Mouse (Mus musculus): ENCODE measurements around the gene Ankzf1.
A peak's percentile ranks its signal among the peaks of the same experiment; 100 is the strongest.

Ankzf1 gene

GRCm38 (mm10) chr1:75191622-75192402, at the start of gene Ankzf1, which contains the start of gene Atg9a:
TSS of gene Ankzf1 (plus strand) at chr1:75192151.
TSS of gene Atg9a (minus strand) at chr1:75192196.
- peak; percentile 99 for ATAC-seq (ENCODE audit: insufficient number of reproducible peaks, low FRiP score, low TSS enrichment)

GRCm38 (mm10) chr1:75142301-75143261, 49.4 kb upstream of the Ankzf1 start, which contains the start of the genes Cnppd1 and Retreg2:
TSS of gene Cnppd1 (minus strand) at chr1:75142711.
TSS of gene Retreg2 (plus strand) at chr1:75142778.
- peak; percentile 76 for ATAC-seq (ENCODE audit: insufficient number of reproducible peaks, low FRiP score, low TSS enrichment)

DNA sequence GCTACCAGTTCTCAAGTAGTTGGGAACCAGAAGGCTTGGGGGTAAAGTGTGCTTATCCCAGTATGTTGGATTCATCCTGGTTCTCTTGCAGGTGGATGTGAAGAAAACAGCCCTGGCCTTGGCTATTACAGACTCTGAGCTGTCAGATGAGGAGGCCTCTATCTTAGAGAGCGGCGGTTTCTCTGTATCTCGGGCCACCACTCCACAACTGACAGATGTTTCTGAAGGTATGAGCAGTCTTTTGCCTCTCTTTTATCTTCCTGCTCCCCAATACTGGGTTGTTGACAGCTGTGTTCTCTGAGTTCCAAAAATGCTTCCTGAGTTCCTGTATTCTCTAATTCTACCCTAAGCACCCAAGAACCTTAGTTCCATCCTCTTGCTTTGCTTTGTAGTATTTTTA, 46.4 kb upstream of the Ankzf1 start:
- ATAC-seq (ENCODE audit: insufficient number of reproducible peaks, low FRiP score, low TSS enrichment): no peak

DNA sequence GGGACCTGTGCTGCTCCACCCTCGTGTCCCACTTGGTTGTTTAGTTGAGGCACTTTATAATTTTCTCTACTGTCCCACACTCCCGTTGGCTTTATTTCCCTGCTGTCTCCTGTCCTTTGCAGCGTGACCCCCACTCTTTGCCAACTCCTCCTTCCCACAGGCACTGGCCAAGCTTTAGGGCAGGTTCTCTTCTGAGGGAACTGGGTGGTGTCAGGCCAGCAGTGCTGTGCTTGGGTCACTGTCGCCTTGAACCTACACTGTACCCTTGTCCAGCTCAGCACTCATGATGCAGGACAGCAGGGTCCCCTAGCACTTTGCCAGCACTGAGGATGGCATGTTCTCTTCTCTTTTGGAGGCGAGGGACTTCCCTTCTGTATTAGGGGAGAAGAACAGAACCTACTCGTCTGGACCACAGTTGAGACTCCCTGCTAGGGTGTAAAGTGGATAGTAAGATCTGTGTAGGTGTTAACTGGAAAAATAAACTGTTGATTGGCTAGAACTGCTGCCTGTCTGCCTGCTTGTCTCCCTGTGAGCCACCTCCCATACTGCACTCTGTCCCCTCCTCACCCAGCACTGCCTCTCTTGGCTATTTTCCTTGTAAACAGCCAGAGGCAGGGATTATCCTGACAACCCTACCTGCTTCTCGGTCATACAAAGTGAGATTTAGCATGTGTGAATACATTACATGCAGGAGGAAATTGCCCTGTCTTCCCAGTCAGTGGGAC, 44.4 kb upstream of the Ankzf1 start:
- ATAC-seq (ENCODE audit: insufficient number of reproducible peaks, low FRiP score, low TSS enrichment): no peak

DNA sequence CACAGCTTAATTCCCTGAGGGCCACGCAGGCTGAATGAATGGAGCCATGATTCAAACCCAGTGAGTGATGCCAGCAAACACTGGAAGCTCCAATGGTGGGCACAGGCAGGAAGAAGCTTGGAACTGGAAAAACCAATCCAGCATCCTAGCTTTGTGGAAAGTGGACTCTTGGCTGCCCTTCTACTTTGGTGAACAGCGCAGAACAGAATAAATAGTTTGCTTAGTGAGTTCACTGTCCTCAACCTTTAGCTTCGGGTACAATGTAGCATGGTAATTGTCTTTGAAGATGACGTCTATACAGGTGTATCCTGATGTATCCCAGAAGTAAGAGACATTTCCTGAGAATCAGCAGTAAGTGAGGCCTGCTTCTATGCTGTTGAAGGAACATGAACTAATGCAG, 43.2 kb upstream of the Ankzf1 start:
- ATAC-seq (ENCODE audit: insufficient number of reproducible peaks, low FRiP score, low TSS enrichment): no peak

DNA sequence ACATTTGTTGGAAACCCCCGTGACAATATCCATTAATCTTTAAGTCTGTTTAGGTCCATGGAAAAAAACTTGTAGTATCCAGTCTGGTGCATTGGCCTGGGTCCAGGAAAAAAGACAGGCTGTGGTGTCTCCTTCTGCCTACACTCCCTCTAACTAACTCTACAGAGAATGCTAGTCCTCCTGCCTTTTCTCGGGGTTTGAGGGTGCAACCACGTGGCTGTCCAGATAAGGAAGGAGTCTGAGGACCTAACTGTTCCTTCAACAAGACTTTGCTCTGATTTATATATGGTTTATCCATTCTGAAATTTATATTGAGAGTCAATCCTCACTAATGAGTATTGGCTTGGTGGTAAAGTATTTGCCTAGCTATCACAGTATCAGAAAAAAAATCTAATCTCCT, 36.1 kb upstream of the Ankzf1 start:
- ATAC-seq (ENCODE audit: insufficient number of reproducible peaks, low FRiP score, low TSS enrichment): no peak

DNA sequence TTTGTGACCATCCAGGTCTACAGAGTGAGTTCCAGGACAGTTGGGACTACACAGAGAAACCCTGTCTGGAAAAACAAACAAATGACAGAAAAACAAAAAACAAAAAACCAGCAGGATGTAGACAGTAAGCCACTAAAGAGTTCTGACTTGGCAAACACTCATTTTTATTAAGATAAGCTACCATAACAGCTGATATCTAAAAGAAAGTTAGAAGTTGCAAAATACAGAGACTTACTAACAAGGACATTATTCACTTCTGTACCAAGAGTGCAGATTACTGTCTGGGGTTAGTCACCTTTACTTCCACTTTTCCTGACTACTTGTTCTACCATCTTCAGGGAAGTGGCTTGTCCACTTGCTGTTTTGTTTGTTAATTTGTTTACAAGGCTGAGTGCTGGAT, 33.0 kb upstream of the Ankzf1 start:
- no peak for ATAC-seq (ENCODE audit: insufficient number of reproducible peaks, low FRiP score, low TSS enrichment)

GRCm38 (mm10) chr1:75159540-75160255, 32.3 kb upstream of the Ankzf1 start:
- no peak for ATAC-seq (ENCODE audit: insufficient number of reproducible peaks, low FRiP score, low TSS enrichment)

DNA sequence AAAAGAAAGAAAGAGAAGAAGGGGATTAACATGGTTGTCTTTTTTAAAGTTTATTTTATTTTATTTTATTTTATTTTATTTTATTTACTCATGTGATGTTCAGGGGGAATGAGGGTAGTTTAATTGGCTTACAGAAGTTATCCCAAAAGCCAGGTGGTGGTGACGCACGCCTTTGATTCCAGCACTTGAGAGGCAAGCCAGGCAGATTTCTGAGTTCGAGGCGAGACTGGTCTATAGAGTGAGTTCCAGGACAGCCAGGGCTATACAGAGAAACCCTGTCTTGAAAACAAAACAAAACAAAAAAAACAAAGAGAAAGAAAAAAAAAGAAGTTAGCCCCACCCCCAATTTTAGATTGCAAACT, 31.7 kb upstream of the Ankzf1 start:
- no peak for ATAC-seq (ENCODE audit: insufficient number of reproducible peaks, low FRiP score, low TSS enrichment)

DNA sequence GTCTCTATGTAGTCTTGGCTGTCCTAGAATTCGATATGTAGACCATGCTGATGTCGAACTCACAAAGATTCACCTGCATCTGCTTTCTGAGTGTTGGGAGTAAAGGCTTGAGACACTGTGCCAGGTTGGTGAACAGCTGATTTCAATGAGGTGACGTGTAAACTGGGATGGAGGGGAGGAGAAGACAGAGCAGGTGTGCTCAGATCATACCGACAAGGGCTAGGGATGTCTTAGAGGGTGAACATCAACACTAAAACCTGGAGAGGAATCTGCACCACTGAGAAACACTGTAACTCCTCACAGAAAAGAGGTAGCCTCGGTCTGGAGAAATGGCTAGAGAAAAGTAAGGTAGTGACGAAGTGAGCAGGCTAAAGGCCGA, 23.9 kb upstream of the Ankzf1 start:
- no peak for ATAC-seq (ENCODE audit: insufficient number of reproducible peaks, low FRiP score, low TSS enrichment)

- peak; percentile 90 for ATAC-seq (ENCODE audit: insufficient number of reproducible peaks, low FRiP score, low TSS enrichment)
Observed at GRCm38 (mm10) chr1:75168472-75169464, 23.2 kb upstream of the Ankzf1 start, which contains the start of gene Zfand2b. TSS of gene Zfand2b (plus strand) at chr1:75168646.

GRCm38 (mm10) chr1:75179334-75180104, 12.4 kb upstream of the Ankzf1 start:
- 0 out of 2 replicates have a peak, but pooled peaks have one; percentile 27 for ATAC-seq (ENCODE audit: insufficient number of reproducible peaks, low FRiP score, low TSS enrichment)

GRCm38 (mm10) chr1:75180105-75180590, 11.8 kb upstream of the Ankzf1 start, which contains the start of gene Abcb6:
TSS of gene Abcb6 (minus strand) at chr1:75180392.
- peak; percentile 82 for ATAC-seq (ENCODE audit: insufficient number of reproducible peaks, low FRiP score, low TSS enrichment)

DNA sequence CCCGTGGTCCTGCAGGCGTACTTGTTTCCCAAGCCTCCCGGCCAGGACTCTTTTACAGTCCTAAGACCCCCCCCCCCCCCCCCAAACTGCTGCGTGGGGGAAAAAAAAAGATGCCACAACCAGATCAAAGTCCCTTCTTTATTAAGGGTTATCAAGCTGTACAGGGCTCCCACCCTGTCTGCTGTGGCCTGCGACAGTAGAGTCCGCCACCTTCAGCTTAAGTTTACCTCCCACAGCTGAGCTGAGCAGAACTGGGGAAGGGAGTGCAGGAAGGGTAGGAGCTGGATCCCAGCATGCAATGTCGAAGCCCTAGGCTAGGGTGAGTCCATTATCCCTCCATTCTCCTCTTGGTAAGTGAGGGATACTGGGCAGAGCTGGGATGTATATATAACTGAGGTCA, 11.2 kb upstream of the Ankzf1 start:
- no peak for ATAC-seq (ENCODE audit: insufficient number of reproducible peaks, low FRiP score, low TSS enrichment)

DNA sequence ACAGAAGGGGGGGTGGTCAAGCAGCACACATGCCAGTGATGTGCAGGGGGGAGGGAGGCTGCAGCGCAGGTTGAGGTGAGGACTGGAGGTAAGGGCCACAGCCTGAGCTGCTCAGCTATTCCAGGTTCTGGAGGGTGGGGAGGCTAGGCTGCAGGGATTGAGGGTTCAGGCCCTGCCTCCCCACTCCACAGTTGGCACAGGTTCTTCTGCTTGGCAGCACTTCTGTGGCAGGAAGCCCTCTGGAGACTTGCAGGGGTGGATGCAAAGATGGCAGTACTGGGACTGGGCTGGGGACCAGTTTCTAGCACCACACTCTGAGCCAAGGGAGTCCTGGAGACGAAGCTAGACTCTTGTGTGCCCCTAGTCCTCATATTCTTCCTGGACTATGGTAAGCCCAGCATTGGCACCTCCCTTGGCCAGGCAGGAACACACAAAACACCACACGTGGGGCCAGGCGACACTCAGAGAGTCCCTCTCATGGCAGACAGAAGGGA, 10.5 kb upstream of the Ankzf1 start:
- no peak for ATAC-seq (ENCODE audit: insufficient number of reproducible peaks, low FRiP score, low TSS enrichment)

DNA sequence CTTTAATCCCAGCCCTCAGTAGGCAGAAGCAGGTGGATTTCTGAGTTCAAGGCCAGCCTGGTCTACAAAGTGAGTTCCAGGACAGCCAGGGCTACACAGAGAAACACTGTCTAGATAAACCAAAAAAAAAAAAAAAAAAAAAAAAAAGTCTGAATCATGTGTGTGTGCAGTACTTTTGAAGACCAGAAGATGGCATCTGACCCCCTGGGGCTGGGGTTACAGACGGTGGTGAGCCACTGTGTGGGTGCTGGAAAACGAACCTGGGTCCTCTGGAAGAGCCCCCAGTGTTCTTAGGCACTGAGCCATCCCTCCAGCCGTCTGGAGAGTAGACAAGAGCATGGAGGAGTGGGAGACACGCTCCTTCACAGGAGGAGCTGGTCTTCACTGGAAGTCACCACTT, 9.8 kb upstream of the Ankzf1 start:
- ATAC-seq (ENCODE audit: insufficient number of reproducible peaks, low FRiP score, low TSS enrichment): no peak

GRCm38 (mm10) chr1:75185495-75185894, 6.5 kb upstream of the Ankzf1 start:
- ATAC-seq (ENCODE audit: insufficient number of reproducible peaks, low FRiP score, low TSS enrichment): no peak
